Mouse (Mus musculus): ENCODE data around the gene Slc36a1. TPM values are rescaled to one million over a fixed set of nuclear protein-coding genes. Genes with fewer than 3 reads are reported as not detected.

Gene Slc36a1
- polyA plus RNA-seq, 1 experiment from 2014 or later: 17.5 TPM

- no peak for TF ChIP-seq CTCF (IDR thresholded peaks at IDR 0.05)
- no peaks in the 10 kb centered on the region for H3K27me3 ChIP-seq
- ChIA-PET POLR2A (no interaction called here), CTCF (interaction anchor here (1.3 kb wide), 1 partner anchor 14 kb away, joined by 4 read pairs; the partner anchor contains the start of gene Slc36a1)
- in situ Hi-C loops (cut with MboI; ENCODE audit: low pct_unique_long_range_greater_than_20kb): no loop called here
- DNase-seq (ENCODE audit: low read depth, low spot score): no peak
- no peak for ATAC-seq
These were observed 14.3 kb downstream of the Slc36a1 start for GRCm38 (mm10) chr11:55218473-55218872.

- in situ Hi-C loops (cut with MboI; ENCODE audit: low pct_unique_long_range_greater_than_20kb): no loop called here
- CTCF ChIA-PET: interaction anchor here (1.4 kb wide), 1 partner anchor 19 kb away, joined by 5 read pairs; no protein-coding TSS in a partner anchor
These were observed 17.2 kb downstream of the Slc36a1 start for GRCm38 (mm10) chr11:55221306-55221705.

GRCm38 (mm10) chr11:55231034-55231433 lies 26.9 kb downstream of the Slc36a1 start:
- DNase-seq (ENCODE audit: low read depth, low spot score) (no peak), ATAC-seq (no peak)
- in situ Hi-C loops (cut with MboI; ENCODE audit: low pct_unique_long_range_greater_than_20kb): no loop called here
- ChIA-PET POLR2A (no interaction called here), CTCF (interaction anchor here (1.3 kb wide), 1 partner anchor 9 kb away, joined by 3 read pairs; no protein-coding TSS in a partner anchor)
- H3K27me3 ChIP-seq: no peaks in the 10 kb centered on the region
- no peak for TF ChIP-seq CTCF (IDR thresholded peaks at IDR 0.05)

More at GRCm38 (mm10) chr11:55221306-55221705, 17.2 kb downstream of the Slc36a1 start:
- TF ChIP-seq CTCF (IDR thresholded peaks at IDR 0.05): no peak
- DNase-seq (ENCODE audit: low read depth, low spot score): no peak
- ATAC-seq: no peak
- no peaks in the 10 kb centered on the region for H3K27me3 ChIP-seq
- POLR2A ChIA-PET: no interaction called here

- no peak for TF ChIP-seq CTCF (IDR thresholded peaks at IDR 0.05)
- ChIA-PET CTCF (interaction anchor here (1.4 to 1.5 kb wide), 2 partner anchors 14 to 23 kb away, joined by 3 to 4 read pairs; no protein-coding TSS in a partner anchor), POLR2A (interaction anchor here (0.7 kb wide), 1 partner anchor 44 kb away, joined by 3 read pairs; no protein-coding TSS in a partner anchor)
- no peak for DNase-seq (ENCODE audit: low read depth, low spot score)
- H3K27me3 ChIP-seq: no peaks in the 10 kb centered on the region
- in situ Hi-C loops (cut with MboI; ENCODE audit: low pct_unique_long_range_greater_than_20kb): no loop called here
- no peak for ATAC-seq
These were observed 30.1 kb downstream of the Slc36a1 start for GRCm38 (mm10) chr11:55234288-55234687.

GRCm38 (mm10) chr11:55234791-55235190 lies 30.6 kb downstream of the Slc36a1 start:
- no peak for TF ChIP-seq CTCF (IDR thresholded peaks at IDR 0.05)
- no peaks in the 10 kb centered on the region for H3K27me3 ChIP-seq
- in situ Hi-C loops (cut with MboI; ENCODE audit: low pct_unique_long_range_greater_than_20kb): no loop called here
- ChIA-PET CTCF (interaction anchor here (1.5 to 2.3 kb wide), 3 partner anchors 15 to 30 kb away, joined by 3 to 6 read pairs (median 6); partner anchors contain the start of gene Slc36a1), POLR2A (interaction anchor here (0.7 kb wide), 1 partner anchor 45 kb away, joined by 3 read pairs; no protein-coding TSS in a partner anchor)
- no peak for ATAC-seq
- no peak for DNase-seq (ENCODE audit: low read depth, low spot score)

- CTCF ChIA-PET: interaction anchor here (2.3 kb wide), 1 partner anchor 24 kb away, joined by 6 read pairs; no protein-coding TSS in a partner anchor
- ATAC-seq (no peak), DNase-seq (ENCODE audit: low read depth, low spot score) (no peak)
- in situ Hi-C loops (cut with MboI; ENCODE audit: low pct_unique_long_range_greater_than_20kb): no loop called here
- POLR2A ChIA-PET: no interaction called here
- TF ChIP-seq CTCF (IDR thresholded peaks at IDR 0.05): no peak
- no peaks in the 10 kb centered on the region for H3K27me3 ChIP-seq
These were observed 32.7 kb downstream of the Slc36a1 start for GRCm38 (mm10) chr11:55236815-55237214.

GRCm38 (mm10) chr11:55239496-55239895 lies 35.3 kb downstream of the Slc36a1 start:
- in situ Hi-C loops (cut with MboI; ENCODE audit: low pct_unique_long_range_greater_than_20kb): no loop called here

GRCm38 (mm10) chr11:55240556-55240955 lies 36.4 kb downstream of the Slc36a1 start:
- TF ChIP-seq CTCF (IDR thresholded peaks at IDR 0.05): peak; percentile 87
- in situ Hi-C loops (cut with MboI; ENCODE audit: low pct_unique_long_range_greater_than_20kb): loop anchor here (5.0 kb wide), 1 partner anchor 33 kb away; no protein-coding TSS in a partner anchor
- POLR2A ChIA-PET: no interaction called here
- no peaks in the 10 kb centered on the region for H3K27me3 ChIP-seq
- DNase-seq (ENCODE audit: low read depth, low spot score) (peak; percentile 17), ATAC-seq (peak; percentile 62)
- CTCF ChIA-PET: interaction anchor here (0.9 to 3.4 kb wide), 15 partner anchors 9 to 149 kb away, joined by 3 to 47 read pairs (median 4); partner anchors contain the start of gene Slc36a1

More at GRCm38 (mm10) chr11:55239496-55239895, 35.3 kb downstream of the Slc36a1 start:
- ChIA-PET CTCF (interaction anchor here (0.9 to 3.4 kb wide), 10 partner anchors 8 to 147 kb away, joined by 3 to 47 read pairs (median 4); partner anchors contain the start of gene Slc36a1), POLR2A (no interaction called here)
- ATAC-seq (no peak), DNase-seq (ENCODE audit: low read depth, low spot score) (no peak)
- TF ChIP-seq CTCF (IDR thresholded peaks at IDR 0.05): no peak
- H3K27me3 ChIP-seq: no peaks in the 10 kb centered on the region

- H3K27me3 ChIP-seq: no peaks in the 10 kb centered on the region
- TF ChIP-seq CTCF (IDR thresholded peaks at IDR 0.05): no peak
- CTCF ChIA-PET: interaction anchor here (3.1 to 8.1 kb wide), 3 partner anchors 11 to 136 kb away, joined by 9 to 47 read pairs (median 10); no protein-coding TSS in a partner anchor
- ATAC-seq (no peak), DNase-seq (ENCODE audit: low read depth, low spot score) (no peak)
- POLR2A ChIA-PET: interaction anchor here (0.9 kb wide), 1 partner anchor 47 kb away, joined by 3 read pairs; the partner anchor contains the start of gene Slc36a1
- in situ Hi-C loops (cut with MboI; ENCODE audit: low pct_unique_long_range_greater_than_20kb): no loop called here
These were observed 46.4 kb downstream of the Slc36a1 start for GRCm38 (mm10) chr11:55250527-55250926.

- ChIA-PET POLR2A (no interaction called here), CTCF (interaction anchor here (1.3 to 8.1 kb wide), 2 partner anchors 14 to 15 kb away, joined by 3 to 47 read pairs; no protein-coding TSS in a partner anchor)
- ATAC-seq (no peak), DNase-seq (ENCODE audit: low read depth, low spot score) (no peak)
- in situ Hi-C loops (cut with MboI; ENCODE audit: low pct_unique_long_range_greater_than_20kb): no loop called here
- TF ChIP-seq CTCF (IDR thresholded peaks at IDR 0.05): no peak
- H3K27me3 ChIP-seq: no peaks in the 10 kb centered on the region
These were observed 49.2 kb downstream of the Slc36a1 start for GRCm38 (mm10) chr11:55253391-55253790.

GRCm38 (mm10) chr11:55261105-55261504 lies 57.0 kb downstream of the Slc36a1 start:
- in situ Hi-C loops (cut with MboI; ENCODE audit: low pct_unique_long_range_greater_than_20kb): no loop called here
- no peak for ATAC-seq
- POLR2A ChIA-PET: no interaction called here

More at GRCm38 (mm10) chr11:55261105-55261504, 57.0 kb downstream of the Slc36a1 start:
- no peak for TF ChIP-seq CTCF (IDR thresholded peaks at IDR 0.05)
- DNase-seq (ENCODE audit: low read depth, low spot score): no peak
- H3K27me3 ChIP-seq: no peaks in the 10 kb centered on the region
- CTCF ChIA-PET: no interaction called here
